Mouse (Mus musculus) neural tube, embryonic 13.5 days (tissue): ENCODE measurements around the gene Spn. TPM values are rescaled to one million over a fixed set of nuclear protein-coding genes. Genes with fewer than 3 reads are reported as not detected.

Source experiments
- ATAC-seq: fragments of 200-750 bp; cut with Nextera tagmentation; 2 replicates; pipeline ENCODE4 v1.8.0; 2017; ENCODE audit warnings: low read depth, mild to moderate bottlenecking, moderate TSS enrichment, moderate library complexity
- H3K27ac ChIP-seq: fragments of 300-500 bp; sonication (generic); replicated peaks from 2 replicates; pipeline ENCODE4 v1.5.1; 2015; ENCODE audit warnings: moderate library complexity, mild to moderate bottlenecking, inconsistent platforms
- H3K27me3 ChIP-seq: fragments of 300-500 bp; sonication (generic); 2 replicates; pipeline ENCODE4 v1.6.1; 2015; ENCODE audit warnings: mild to moderate bottlenecking, inconsistent platforms
- H3K36me3 ChIP-seq: fragments of 300-500 bp; sonication (generic); 2 replicates; pipeline ENCODE4 v1.6.1; 2015; ENCODE audit warnings: mild to moderate bottlenecking, inconsistent platforms
- H3K4me1 ChIP-seq: fragments of 300-500 bp; sonication (generic); replicated peaks from 2 replicates; pipeline ENCODE4 v1.6.1; 2015; ENCODE audit warnings: inconsistent platforms
- H3K4me2 ChIP-seq: fragments of 300-500 bp; sonication (generic); 2 replicates; pipeline ENCODE4 v1.6.1; 2015; ENCODE audit warnings: inconsistent platforms, mild to moderate bottlenecking, moderate library complexity
- H3K4me3 ChIP-seq: fragments of 300-500 bp; sonication (generic); 2 replicates; pipeline ENCODE4 v1.5.1; 2015; ENCODE audit warnings: mild to moderate bottlenecking, inconsistent platforms
- H3K9ac ChIP-seq: fragments of 300-500 bp; sonication (generic); 2 replicates; pipeline ENCODE4 v1.6.1; 2015; ENCODE audit warnings: moderate library complexity, mild to moderate bottlenecking, inconsistent platforms
- H3K9me3 ChIP-seq: fragments of 300-500 bp; sonication (generic); 2 replicates; pipeline ENCODE4 v1.6.1; 2016; ENCODE audit warnings: inconsistent platforms
- WGBS: fragments of 180-500 bp; shearing (Covaris S2); methylation state at CpG from one replicate; pipeline ENCODE4 v1.1.7; 2015; 5-methylcytosine and 5-hydroxymethylcytosine counted together
- polyA plus RNA-seq: library from polyadenylated mRNA; unstranded; fragments of >200 nt; fragmentation: Nextera tagmentation; extraction: Ambion mirVana; gene quantifications from 2 replicates; pipeline ENCODE4 v1.2.1, GENCODE M21; 2015

The Spn gene
- polyA plus RNA-seq, 1 experiment from 2014 or later, result 0.08 TPM

DNA sequence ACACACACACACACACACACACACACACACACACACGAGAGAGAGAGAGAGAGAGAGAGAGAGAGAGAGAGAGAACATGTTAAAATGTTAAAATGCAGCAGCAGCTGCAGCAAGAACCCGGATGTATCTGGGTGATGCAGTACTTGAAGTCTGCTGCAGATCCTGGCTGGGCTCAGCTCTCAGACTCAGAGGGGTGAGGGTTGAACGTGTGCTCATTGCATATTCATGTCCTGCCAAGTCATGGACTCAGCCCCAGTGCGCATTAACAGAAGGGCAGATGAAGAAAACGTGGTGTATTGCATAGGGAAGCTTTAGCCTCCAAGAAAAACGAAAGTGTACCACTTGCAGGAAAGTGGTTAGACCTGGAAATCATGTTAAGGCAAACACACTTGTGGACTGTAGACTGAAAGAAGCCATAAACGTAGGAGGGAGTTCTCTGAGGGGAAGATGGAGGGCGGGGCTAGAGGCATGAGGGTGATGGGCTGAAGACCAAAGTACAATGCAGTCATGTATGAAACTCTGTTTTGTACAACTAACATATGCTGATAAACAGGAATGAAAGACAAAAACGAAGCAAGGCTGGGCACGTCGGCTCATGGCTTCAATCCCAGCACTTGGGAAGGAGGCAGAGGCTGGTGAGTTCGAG is 23.9 kb downstream of the Spn start:
- WGBS, result 49% methylated on average over 12 of the region's 12 CpGs
- Histone ChIP-seq H3K36me3 (no peaks in the 10 kb centered on the region), H3K9ac (no peak overlapping the region), H3K27ac (no peak overlapping the region), H3K4me2 (no peak overlapping the region), H3K27me3 (no peaks in the 10 kb centered on the region), H3K4me1 (peaks cover 12% of the 10 kb centered on the region), H3K9me3 (no peaks in the 10 kb centered on the region), H3K4me3 (no peak overlapping the region)
- ATAC-seq, result no peak

DNA sequence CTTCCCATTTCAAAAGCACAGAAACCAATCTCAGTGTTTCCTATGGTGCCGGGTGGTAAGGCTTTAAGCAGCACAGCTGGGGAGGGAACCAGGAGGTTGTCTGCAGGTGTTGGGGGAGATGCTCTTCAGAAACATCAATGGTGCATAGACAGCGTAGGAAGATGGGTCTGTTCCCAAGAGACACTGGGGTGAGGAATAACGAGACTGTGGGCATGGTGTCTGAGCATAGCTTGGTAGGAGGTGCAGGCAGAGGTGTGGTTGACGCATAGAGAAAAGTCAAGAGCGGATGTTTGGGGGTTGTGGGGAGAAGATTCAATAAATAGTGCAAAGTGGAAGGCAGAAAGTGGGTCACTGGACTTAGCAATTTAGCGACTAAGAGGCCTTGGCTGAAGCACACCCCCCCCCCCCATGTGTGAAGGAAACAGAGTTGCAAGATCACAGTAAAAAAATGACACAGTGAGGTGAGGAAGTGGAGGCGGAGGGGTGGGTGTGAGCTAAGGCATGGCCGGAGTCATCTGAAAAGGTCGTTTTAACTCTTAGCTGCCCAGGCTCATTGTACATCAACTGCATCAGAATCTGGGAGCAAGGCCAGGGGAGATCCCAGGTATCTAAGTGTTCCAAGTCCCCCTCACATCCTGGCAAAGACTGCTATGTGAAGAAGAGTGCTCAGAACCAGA is 24.6 kb downstream of the Spn start:
- Histone ChIP-seq H3K27me3 (no peaks in the 10 kb centered on the region), H3K36me3 (no peaks in the 10 kb centered on the region), H3K27ac (no peak overlapping the region), H3K4me1 (peaks cover 9% of the 10 kb centered on the region; the same call in 1 of the 2 replicates), H3K4me2 (no peak overlapping the region), H3K4me3 (no peak overlapping the region), H3K9me3 (no peaks in the 10 kb centered on the region), H3K9ac (no peak overlapping the region)
- WGBS, result 51% methylated on average over 9 of the region's 9 CpGs
- ATAC-seq, result no peak

DNA sequence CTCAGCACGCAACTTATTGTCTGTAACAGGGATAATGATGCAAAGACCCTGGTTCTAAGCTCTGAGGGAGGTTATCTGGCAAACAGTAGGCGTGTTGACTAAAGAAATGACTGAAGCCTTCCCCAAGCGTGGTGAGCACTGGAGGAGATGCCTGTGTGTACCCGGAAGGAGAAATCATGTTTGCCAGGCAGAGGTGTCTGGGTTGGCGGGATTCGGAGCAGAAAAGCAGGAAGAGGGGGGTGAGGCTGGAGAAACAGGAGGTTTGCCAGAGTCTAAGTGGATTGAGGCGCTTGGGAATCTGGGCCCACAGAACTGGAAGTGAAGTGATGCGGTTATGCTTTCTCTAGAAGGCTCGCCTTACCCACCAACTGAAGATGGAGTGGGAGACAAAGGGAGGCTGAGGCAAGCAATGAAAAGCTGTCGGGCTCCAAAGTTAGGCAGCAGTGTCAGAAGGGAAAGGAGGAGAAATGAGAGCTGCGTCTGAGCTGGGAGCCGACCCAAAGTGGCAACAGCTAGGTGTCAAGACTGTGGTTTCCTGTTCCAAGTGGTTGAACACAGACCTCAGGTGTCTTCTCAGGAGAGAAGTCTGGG is 25.3 kb downstream of the Spn start:
- no peaks in the 10 kb centered on the region for H3K36me3 ChIP-seq
- no peak overlapping the region for H3K4me3 ChIP-seq
- peaks cover 6% of the 10 kb centered on the region; the same call in 1 of the 2 replicates for H3K4me1 ChIP-seq
- WGBS, result 86% methylated on average over 12 of the region's 12 CpGs
- no peak overlapping the region for H3K27ac ChIP-seq
- H3K9me3 ChIP-seq, result no peaks in the 10 kb centered on the region
- no peak overlapping the region for H3K9ac ChIP-seq
- H3K4me2 ChIP-seq, result no peak overlapping the region
- no peaks in the 10 kb centered on the region for H3K27me3 ChIP-seq
- ATAC-seq, result no peak

DNA sequence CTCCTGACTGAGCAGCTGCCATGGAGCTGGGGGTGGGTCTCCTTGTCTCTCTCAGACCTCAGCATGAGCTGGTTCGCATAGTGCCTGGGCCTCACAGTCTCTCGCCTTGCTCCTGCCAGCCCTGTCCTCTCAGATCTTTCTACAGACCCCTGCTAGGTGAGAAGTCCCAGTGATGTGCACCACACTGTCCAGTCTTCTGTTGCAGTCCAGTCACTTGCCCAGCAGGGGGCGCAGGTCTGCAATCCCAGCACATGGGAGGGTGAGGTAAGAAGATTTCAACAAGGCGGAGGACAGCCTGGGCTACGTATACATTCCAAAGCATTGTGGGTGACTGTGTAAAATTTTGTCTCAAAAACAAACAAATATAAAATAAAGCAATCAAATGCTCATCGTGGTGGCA is 26.2 kb downstream of the Spn start:
- Histone ChIP-seq H3K4me2 (no peak overlapping the region), H3K4me1 (peaks cover 4% of the 10 kb centered on the region; the same call in 1 of the 2 replicates), H3K27ac (no peak overlapping the region), H3K9me3 (no peaks in the 10 kb centered on the region), H3K36me3 (no peaks in the 10 kb centered on the region), H3K9ac (no peak overlapping the region), H3K4me3 (no peak overlapping the region), H3K27me3 (no peaks in the 10 kb centered on the region)
- ATAC-seq, result no peak
- 46% methylated on average over 6 of the region's 6 CpGs for WGBS

DNA sequence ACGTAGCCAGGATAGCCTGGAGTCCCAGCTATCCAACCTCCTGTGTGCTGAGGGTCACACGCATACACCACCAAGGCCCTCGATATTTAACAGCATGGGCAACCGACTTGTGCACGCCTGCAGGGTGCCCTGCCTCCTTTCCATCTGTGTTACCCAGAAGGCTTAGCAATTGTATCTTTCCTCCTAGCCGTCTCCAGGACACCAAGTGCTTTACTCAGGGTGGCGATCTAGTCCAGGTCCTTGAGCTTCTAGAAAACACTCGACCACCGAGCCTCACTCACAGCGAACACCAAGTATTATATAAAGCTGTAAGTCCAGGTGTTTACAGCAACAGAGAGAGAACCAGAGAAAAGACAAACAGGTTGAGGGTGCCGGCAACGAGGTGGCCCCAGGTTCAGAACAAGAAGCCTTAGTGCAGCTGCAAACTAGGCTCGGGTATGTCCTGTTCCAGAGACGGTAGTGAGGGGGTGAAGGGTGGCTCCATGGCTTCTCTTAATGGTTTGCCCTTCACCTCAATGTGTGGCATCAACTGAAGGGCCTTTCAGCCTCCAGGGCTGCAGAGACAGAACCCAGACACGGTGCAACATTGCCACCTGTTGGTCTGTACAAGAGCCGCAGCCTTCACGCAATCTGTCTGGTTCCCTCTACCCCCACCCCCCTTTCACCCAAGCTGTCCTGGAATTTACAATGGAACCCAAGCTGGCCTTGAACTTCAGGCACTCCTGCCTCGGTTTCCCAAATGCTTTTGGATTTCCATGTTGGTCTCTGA is 27.2 kb downstream of the Spn start:
- Histone ChIP-seq H3K9ac (no peak overlapping the region), H3K9me3 (no peaks in the 10 kb centered on the region), H3K36me3 (no peaks in the 10 kb centered on the region), H3K27me3 (no peaks in the 10 kb centered on the region), H3K4me1 (no peaks in the 10 kb centered on the region), H3K4me3 (no peak overlapping the region), H3K4me2 (no peak overlapping the region), H3K27ac (no peak overlapping the region)
- peak; percentile 70 for ATAC-seq
- WGBS, result 47% methylated on average over 18 of the region's 18 CpGs

DNA sequence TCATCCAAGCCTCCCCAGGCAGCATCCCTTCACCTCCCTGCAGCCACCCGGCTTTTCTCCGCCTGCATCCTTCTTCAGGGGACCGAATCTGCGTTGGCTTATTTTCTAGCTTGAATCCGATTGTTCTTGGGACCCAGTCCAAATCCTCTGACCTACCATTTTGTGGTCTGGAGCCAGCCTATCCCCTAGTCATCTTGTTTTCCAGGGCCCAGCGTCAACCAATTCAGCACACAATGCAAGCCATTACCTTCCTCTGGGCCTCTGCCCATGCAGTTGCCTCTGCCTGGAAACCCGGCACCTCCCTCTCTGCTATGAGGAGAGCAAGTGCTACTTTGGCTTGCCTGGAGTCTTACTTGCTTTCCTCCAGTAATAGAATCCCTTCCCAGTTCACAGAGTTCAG is 32.1 kb downstream of the Spn start:
- ATAC-seq, result no peak
- no peak overlapping the region; the same call in 1 of the 2 replicates for H3K27ac ChIP-seq
- no peak overlapping the region for H3K9ac ChIP-seq
- no peaks in the 10 kb centered on the region for H3K9me3 ChIP-seq
- H3K4me1 ChIP-seq, result peaks cover 9% of the 10 kb centered on the region
- no peak overlapping the region for H3K4me2 ChIP-seq
- WGBS, result 70% methylated on average over 7 of the region's 7 CpGs
- no peaks in the 10 kb centered on the region for H3K27me3 ChIP-seq
- H3K4me3 ChIP-seq, result no peak overlapping the region
- H3K36me3 ChIP-seq, result no peaks in the 10 kb centered on the region

DNA sequence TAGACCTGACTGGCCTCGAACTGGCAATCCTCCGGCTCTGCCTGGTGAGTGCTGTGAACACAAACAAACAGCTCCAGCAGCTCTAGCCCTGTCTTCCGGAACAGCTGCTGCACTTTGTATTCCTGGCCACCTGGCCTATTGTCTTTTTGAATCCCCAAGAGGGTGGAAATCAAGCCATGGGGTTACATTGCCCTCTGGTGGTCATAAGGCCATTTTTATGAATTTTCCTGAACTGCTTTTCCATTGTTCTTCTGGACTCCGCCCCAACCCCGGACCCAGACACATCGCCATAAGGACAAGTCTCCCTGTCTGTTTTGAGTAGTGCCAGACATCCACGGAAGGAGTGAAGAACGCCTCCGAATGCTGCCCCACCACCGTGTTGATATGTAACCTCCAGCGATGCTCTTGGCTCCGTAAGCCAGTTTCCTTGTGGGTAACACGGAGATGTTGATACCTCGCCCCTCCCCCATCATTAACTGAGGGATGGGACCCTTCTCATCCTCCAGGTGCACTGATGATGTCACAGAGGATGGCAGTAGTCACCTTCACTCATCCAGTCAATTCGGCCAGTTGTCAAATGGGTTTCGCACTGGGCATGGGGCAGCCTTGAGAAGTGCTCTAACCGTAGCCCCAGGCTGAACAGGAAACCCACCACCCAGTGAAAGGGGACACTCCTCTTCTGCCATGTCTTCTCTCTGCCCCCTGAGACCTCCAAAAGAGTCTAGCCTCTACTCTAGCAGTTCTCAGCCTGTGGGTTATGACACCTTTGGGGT is 32.9 kb downstream of the Spn start:
- H3K27ac ChIP-seq, result peak overlapping the region; percentile 74

DNA sequence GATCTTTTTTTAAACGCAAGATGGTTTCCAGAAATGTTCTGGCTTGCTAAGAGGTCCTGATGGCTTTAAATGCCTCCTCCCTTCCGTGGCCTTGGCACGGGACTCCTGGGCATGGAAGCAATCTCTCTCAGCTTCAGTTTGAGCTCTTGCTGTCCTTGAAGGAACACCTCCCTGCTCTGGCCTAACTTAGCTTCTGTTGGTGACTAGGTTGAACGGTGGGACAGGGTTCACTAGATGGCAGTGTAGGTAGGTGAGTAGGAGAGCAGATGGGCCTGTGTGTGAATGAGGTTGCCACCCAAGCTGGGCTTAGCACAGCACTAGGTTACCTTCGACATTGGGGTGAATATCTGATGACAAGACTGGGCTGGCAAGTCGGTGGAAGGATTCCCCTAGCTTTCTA is 33.7 kb downstream of the Spn start:
- Histone ChIP-seq H3K36me3 (no peaks in the 10 kb centered on the region), H3K27ac (peak overlapping the region; percentile 57; the same call in 1 of the 2 replicates), H3K9ac (no peak overlapping the region), H3K4me2 (no peak overlapping the region), H3K27me3 (no peaks in the 10 kb centered on the region), H3K4me1 (peaks cover 9% of the 10 kb centered on the region), H3K9me3 (no peaks in the 10 kb centered on the region), H3K4me3 (no peak overlapping the region)
- WGBS, result 75% methylated on average over 6 of the region's 6 CpGs
- no peak for ATAC-seq

More for the DNA sequence above, 32.9 kb downstream of the Spn start:
- no peaks in the 10 kb centered on the region for H3K36me3 ChIP-seq
- WGBS, result 17% methylated on average over 17 of the region's 17 CpGs
- H3K27me3 ChIP-seq, result no peaks in the 10 kb centered on the region
- peak overlapping the region; percentile 71 for H3K9ac ChIP-seq
- H3K9me3 ChIP-seq, result no peaks in the 10 kb centered on the region
- H3K4me1 ChIP-seq, result peaks cover 9% of the 10 kb centered on the region
- peak overlapping the region; percentile 53 for H3K4me2 ChIP-seq
- peak overlapping the region; percentile 30 for H3K4me3 ChIP-seq
- peak; percentile 85 for ATAC-seq

DNA sequence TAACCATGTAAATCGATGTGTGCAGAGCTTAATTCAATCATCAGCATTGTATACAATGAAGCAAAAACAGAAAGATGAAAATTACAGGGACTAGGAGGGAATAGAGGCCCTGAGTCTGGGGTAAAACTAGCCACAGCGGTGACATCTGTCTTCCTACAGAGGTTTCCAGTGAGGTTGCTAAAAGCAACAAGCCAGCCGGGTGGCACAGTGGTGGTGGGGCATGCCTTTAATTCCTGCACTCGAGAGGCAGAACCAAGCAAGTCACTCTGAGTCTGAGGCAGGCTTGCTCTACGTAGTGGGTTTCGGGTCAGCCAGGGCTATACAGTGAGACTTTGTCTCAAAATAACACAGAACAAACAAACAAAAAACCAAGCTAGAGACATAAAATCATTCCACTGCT is 35.5 kb downstream of the Spn start:
- 82% methylated on average over 6 of the region's 6 CpGs for WGBS

DNA sequence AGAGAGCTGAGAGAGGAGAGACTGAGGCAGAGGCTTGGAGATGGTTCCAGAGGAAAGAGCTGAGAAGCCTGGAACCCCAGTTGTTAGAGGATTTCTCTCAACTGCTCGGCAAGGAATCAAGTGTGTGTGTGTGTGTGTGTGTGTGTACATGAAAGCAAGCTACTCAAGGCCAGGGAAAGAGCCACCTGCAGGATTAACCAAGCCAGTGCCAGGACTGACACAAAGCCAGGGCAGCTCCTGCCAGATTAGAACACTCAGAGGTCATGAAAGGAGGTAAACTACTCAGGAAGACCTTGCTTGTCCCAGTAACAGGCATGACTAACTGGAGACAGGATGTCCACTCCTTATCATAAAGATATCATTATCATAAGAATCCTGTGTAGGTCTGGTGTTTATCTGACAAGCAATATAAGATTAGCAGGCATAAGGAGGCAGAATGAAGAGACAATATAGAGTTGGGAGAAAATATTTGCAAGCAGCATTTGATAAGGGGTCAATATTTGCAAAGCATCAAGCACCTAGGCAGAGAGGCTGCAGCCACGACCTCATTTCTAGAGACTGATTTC is 36.1 kb downstream of the Spn start:
- Histone ChIP-seq H3K4me3 (no peak overlapping the region), H3K36me3 (no peaks in the 10 kb centered on the region), H3K9me3 (no peaks in the 10 kb centered on the region), H3K4me2 (no peak overlapping the region), H3K27me3 (no peaks in the 10 kb centered on the region), H3K9ac (no peak overlapping the region), H3K27ac (no peak overlapping the region), H3K4me1 (peaks cover 9% of the 10 kb centered on the region)
- ATAC-seq, result no peak
- WGBS, result 53% methylated on average over 2 of the region's 2 CpGs

More for the DNA sequence above, 35.5 kb downstream of the Spn start:
- Histone ChIP-seq H3K9ac (no peak overlapping the region), H3K4me2 (no peak overlapping the region), H3K36me3 (no peaks in the 10 kb centered on the region), H3K27me3 (no peaks in the 10 kb centered on the region), H3K4me3 (no peak overlapping the region), H3K4me1 (peaks cover 9% of the 10 kb centered on the region), H3K9me3 (no peaks in the 10 kb centered on the region), H3K27ac (no peak overlapping the region)
- ATAC-seq, result no peak

DNA sequence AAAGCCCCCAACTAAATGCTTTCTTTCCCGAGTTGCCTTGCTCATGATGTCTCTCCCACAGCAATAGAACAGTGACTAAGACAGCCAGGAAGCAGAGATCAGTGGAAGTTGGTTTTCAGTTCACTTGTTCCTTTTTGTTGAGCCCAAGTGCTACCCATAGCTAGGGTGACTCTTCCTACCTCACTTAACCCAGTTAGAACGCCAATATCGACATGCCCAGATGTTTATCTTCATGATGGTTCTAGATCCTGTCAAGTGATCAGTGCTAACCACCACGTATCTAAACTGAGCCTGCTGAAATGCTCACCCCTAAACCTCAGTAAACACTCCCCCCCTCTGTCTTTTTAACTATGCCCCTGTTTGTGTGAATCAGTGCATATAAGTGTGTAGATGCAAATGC is 38.1 kb downstream of the Spn start:
- H3K9ac ChIP-seq, result no peak overlapping the region
- H3K27ac ChIP-seq, result no peak overlapping the region
- no peaks in the 10 kb centered on the region for H3K27me3 ChIP-seq
- H3K9me3 ChIP-seq, result no peaks in the 10 kb centered on the region
- no peak overlapping the region for H3K4me2 ChIP-seq
- H3K4me3 ChIP-seq, result no peak overlapping the region
- 90% methylated on average over 4 of the region's 4 CpGs for WGBS
- H3K36me3 ChIP-seq, result no peaks in the 10 kb centered on the region
- peaks cover 4% of the 10 kb centered on the region for H3K4me1 ChIP-seq
- no peak for ATAC-seq
